Comparison of ENCODE assay signal across 8 mouse cellular contexts in the genomic region with DNA sequence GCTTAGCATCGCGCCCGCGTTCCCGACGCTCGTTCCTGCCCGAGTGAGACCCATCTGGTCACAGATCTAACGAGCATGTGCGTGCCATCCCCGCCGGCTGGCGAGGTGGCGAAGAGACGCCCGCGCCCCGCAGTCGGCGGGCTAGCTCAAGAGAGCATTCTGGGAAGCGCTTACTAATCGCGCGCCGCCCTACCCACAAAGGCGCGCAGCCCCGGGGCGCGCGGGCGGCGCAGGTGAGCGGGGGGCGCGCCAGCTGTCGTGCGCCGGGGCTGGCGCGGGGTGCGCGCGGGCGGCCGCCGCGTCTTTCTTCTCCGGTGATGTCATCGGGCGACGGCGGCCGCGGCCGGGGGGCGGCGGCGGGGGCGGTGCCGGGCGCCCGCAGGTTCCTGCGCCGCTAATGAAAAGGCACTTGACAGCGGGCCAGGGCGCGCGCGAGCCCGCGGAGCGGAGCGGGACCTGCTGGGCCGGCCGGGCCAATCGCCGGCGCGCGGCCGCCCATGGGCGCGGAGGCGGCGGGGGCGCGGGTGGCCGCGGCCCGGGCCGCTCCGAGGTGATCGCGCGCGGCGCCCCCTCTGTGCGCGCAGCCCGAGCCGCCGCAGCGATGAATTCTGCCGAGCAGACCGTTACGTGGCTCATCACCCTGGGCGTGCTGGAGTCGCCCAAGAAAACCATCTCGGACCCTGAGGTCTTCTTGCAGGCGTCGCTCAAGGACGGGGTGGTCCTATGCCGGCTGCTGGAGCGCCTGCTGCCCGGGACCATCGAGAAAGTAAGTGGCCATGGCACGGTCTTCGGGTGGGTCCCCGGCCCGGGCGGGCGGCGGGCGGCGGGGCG. TPM values are rescaled to one million over a fixed set of nuclear protein-coding genes. Genes with fewer than 3 reads are reported as not detected.
DNase-seq lines count a peak whose midpoint lies in the region; ATAC-seq and TF ChIP-seq lines count a peak whose summit lies in the region.

Arhgef7 (plus strand) TSS at position 71 of the 831 bp plus-strand sequence.

- H3K9ac ChIP-seq in ES-E14 (ENCODE audit: insufficient read depth, low read depth, low read length, poor library complexity, severe bottlenecking) = peak within 1 kb of the TSS; percentile 87
- peak within 1 kb of the TSS; percentile 97 for H3K9ac ChIP-seq in forebrain, embryonic 11.5 days (ENCODE audit: low read length)
- H3K9ac ChIP-seq in heart, embryonic 14.5 days (ENCODE audit: low read length) = peak within 1 kb of the TSS; percentile 92

- H3K4me1 ChIP-seq in ES-E14 (ENCODE audit: control insufficient read depth in 2 of 2, insufficient read depth in 2 of 2, low read length in 2 of 2, poor library complexity in 1 of 2) = no peaks in the 10 kb centered on the region
- H3K4me1 ChIP-seq in forebrain, embryonic 11.5 days (replicated peaks; ENCODE audit: control insufficient read depth, insufficient read depth, low read length) = peaks cover 13% of the 10 kb centered on the region
- H3K4me1 ChIP-seq in heart, embryonic 14.5 days (ENCODE audit: control insufficient read depth in 2 of 2, insufficient read depth in 2 of 2, low read length in 2 of 2) = peaks cover 19 to 31% of the 10 kb centered on the region in 2 experiments

- DNase-seq in ES-E14 (ENCODE audit: low read depth, low spot score) (peak; percentile 38), liver (peak; percentile 41)
- peak; percentile 97 for DNase-seq in brain, embryonic 14.5 days (ENCODE audit: low read depth)
- peak; percentile 90 for DNase-seq in forebrain, embryonic 11.5 days (ENCODE audit: low spot score)
- DNase-seq in kidney, postnatal 10 days = peak; percentile 62
- DNase-seq in B cell, adult 2 months = no peak

- peak; percentile 72; the same call in 1 of the 2 replicates for TF ChIP-seq POLR2A in brain, embryonic 14.5 days (IDR thresholded peaks at IDR 0.05; ENCODE audit: borderline replicate concordance, extremely low read depth, insufficient read depth, insufficient read length, poor library complexity, severe bottlenecking)
- TF ChIP-seq POLR2A in myocyte (IDR thresholded peaks at IDR 0.05; ENCODE audit: insufficient read length, low read depth) = no peak

- peak; percentile 87 for ATAC-seq in forebrain, embryonic 11.5 days (replicated peaks; ENCODE audit: low FRiP score)
- peak; percentile 73 for ATAC-seq in heart, embryonic 14.5 days (ENCODE audit: insufficient number of reproducible peaks, insufficient read depth, low FRiP score, low read depth)

- no peak within 1 kb of the TSS for H3K27ac ChIP-seq in ES-E14 (ENCODE audit: insufficient read depth, low read depth, low read length, poor library complexity, severe bottlenecking)
- peak within 1 kb of the TSS; percentile 95 for H3K27ac ChIP-seq in forebrain, embryonic 11.5 days (ENCODE audit: low read depth, low read length)
- H3K27ac ChIP-seq in heart, embryonic 14.5 days (replicated peaks in 1 of 2; ENCODE audit: control insufficient read depth in 1 of 2, insufficient read depth in 1 of 2, low read depth in 2 of 2, low read length in 2 of 2) = peak within 1 kb of the TSS; percentile 87 to 97

- no peak for TF ChIP-seq CTCF in brain, embryonic 14.5 days (IDR thresholded peaks at IDR 0.05; ENCODE audit: borderline replicate concordance, extremely low read depth, insufficient read depth, insufficient read length)

- H3K4me3 ChIP-seq in ES-E14 (ENCODE audit: insufficient read depth in 1 of 2, low read depth in 1 of 2, low read length in 2 of 2, poor library complexity in 1 of 2, severe bottlenecking in 1 of 2) = peak within 1 kb of the TSS; percentile 90 to 99
- peak within 1 kb of the TSS; percentile 84 for H3K4me3 ChIP-seq in forebrain, embryonic 11.5 days (ENCODE audit: low read depth, low read length)
- H3K4me3 ChIP-seq in heart, embryonic 14.5 days (ENCODE audit: control insufficient read depth in 1 of 2, insufficient read depth in 1 of 2, low read depth in 1 of 2, low read length in 2 of 2) = peak within 1 kb of the TSS; percentile 62 to 73
- H3K4me3 ChIP-seq in myocyte = no peak within 1 kb of the TSS

- in situ Hi-C loops in ES-E14 (cut with MboI; ENCODE audit: low sequenced_read_pairs in 2 of 2, unreplicated experiment in 2 of 2) = no loop called here

- H3K4me2 ChIP-seq in forebrain, embryonic 11.5 days (ENCODE audit: low read depth, low read length, severe bottlenecking) = peak within 1 kb of the TSS; percentile 77
- peak within 1 kb of the TSS; percentile 81 for H3K4me2 ChIP-seq in heart, embryonic 14.5 days (ENCODE audit: low read length)
- no peak within 1 kb of the TSS for H3K4me2 ChIP-seq in myocyte (ENCODE audit: low read depth)

- under 1% methylated on average over 95 of the region's 127 CpGs for WGBS in forebrain, embryonic 11.5 days
- 0% methylated on average over 104 of the region's 127 CpGs for WGBS in heart, embryonic 14.5 days

- peaks cover 5% of the 10 kb centered on the region; the same call in 1 of the 2 replicates for H3K27me3 ChIP-seq in forebrain, embryonic 11.5 days (ENCODE audit: control insufficient read depth, insufficient read depth, low read length)
- H3K27me3 ChIP-seq in heart, embryonic 14.5 days (ENCODE audit: control insufficient read depth, insufficient read depth, low read length) = peaks cover 24% of the 10 kb centered on the region
- H3K27me3 ChIP-seq in myocyte (ENCODE audit: control insufficient read depth, insufficient read depth, insufficient read length) = peaks cover 86% of the 10 kb centered on the region

- no peak within 1 kb of the TSS for H3ac ChIP-seq in myocyte (ENCODE audit: control insufficient read depth, insufficient read length)

- no peaks in the 10 kb centered on the region for H3K36me3 ChIP-seq in ES-E14 (ENCODE audit: control insufficient read depth, insufficient read depth, low read length, poor library complexity, severe bottlenecking)
- H3K36me3 ChIP-seq in forebrain, embryonic 11.5 days (ENCODE audit: control insufficient read depth, insufficient read depth, low read length) = no peaks in the 10 kb centered on the region
- H3K36me3 ChIP-seq in heart, embryonic 14.5 days (ENCODE audit: control insufficient read depth, insufficient read depth, low read length) = no peaks in the 10 kb centered on the region
- H3K36me3 ChIP-seq in myocyte (ENCODE audit: control insufficient read depth, insufficient read depth) = no peaks in the 10 kb centered on the region

- H3K9me3 ChIP-seq in ES-E14 (ENCODE audit: control insufficient read depth, insufficient read depth, low read depth, low read length) = no peaks in the 10 kb centered on the region
- H3K9me3 ChIP-seq in forebrain, embryonic 11.5 days (ENCODE audit: control insufficient read depth, low read length) = no peaks in the 10 kb centered on the region
- H3K9me3 ChIP-seq in heart, embryonic 14.5 days (ENCODE audit: control insufficient read depth, low read length) = no peaks in the 10 kb centered on the region

- H3K79me2 ChIP-seq in myocyte (ENCODE audit: control insufficient read depth, insufficient read depth) = no peaks in the 10 kb centered on the region

TF ChIP-seq in ES-E14, 5 proteins besides CTCF, POLR2A, EP300 and RAD21:
- TF ChIP-seq HCFC1 (IDR thresholded peaks at IDR 0.05; ENCODE audit: borderline replicate concordance, insufficient read depth, low read length) = peak; percentile 19; the same call in 1 of the 2 replicates
- TF ChIP-seq ZNF384 (IDR thresholded peaks at IDR 0.05; ENCODE audit: low read depth, low read length) = no peak

TF ChIP-seq in myocyte, 11 proteins besides CTCF, POLR2A, EP300 and RAD21:
- TF ChIP-seq MAX (IDR thresholded peaks at IDR 0.05; ENCODE audit: low read depth) (no peak), SRF (IDR thresholded peaks at IDR 0.05; ENCODE audit: control insufficient read depth, insufficient read length, low read depth) (no peak), MYOG (IDR thresholded peaks at IDR 0.05; ENCODE audit: control insufficient read depth in 1 of 3, insufficient read depth in 1 of 3, insufficient read length in 2 of 3, low read depth in 2 of 3) (no peak), TCF12 (IDR thresholded peaks at IDR 0.05; ENCODE audit: insufficient read depth, poor library complexity, severe bottlenecking) (no peak), MYOD1 (IDR thresholded peaks at IDR 0.05; ENCODE audit: control insufficient read depth in 1 of 3, insufficient read length in 2 of 3, low read depth in 2 of 3) (peak in 1 of 3 experiments; percentile 22)

RNA-seq across cellular contexts. Expression of gene Arhgef7, which starts in this region (rescaled TPM):
- 33.0 and 35.8 TPM in 2 replicates for total RNA-seq in ES-E14 (2012; rRNA removed)
- 85.1 and 124 TPM in 2 replicates for polyA plus RNA-seq in brain, embryonic 14.5 days (2012; rRNA removed)
- 81.9 and 87.3 TPM in 2 replicates for polyA plus RNA-seq in forebrain, embryonic 11.5 days (2014; fragmentation: Nextera tagmentation; extraction: Ambion mirVana)
- polyA plus RNA-seq in heart, embryonic 14.5 days (2014; fragmentation: Nextera tagmentation; extraction: Ambion mirVana) = 67.5 and 72.1 TPM in 2 replicates
- polyA plus RNA-seq in myocyte (2012; fragmentation: generic; extraction: Trizol) = 24.5 TPM

Comparison
In these comparisons a context has a peak if more than half of its experiments do, and no peak if none do; other contexts are left out.
1. DNase-seq: peak in ES-E14 (single experiment), brain, embryonic 14.5 days (single experiment), forebrain, embryonic 11.5 days (single experiment), kidney, postnatal 10 days (single experiment) and liver (single experiment); none in B cell, adult 2 months (0 of 2).
2. Peak in every context shown above with its lines, with median percentiles within 50 percentile points of each other: H3K9ac ChIP-seq.